ENCODE assay signal across 24 mouse cellular contexts in the genomic region with DNA sequence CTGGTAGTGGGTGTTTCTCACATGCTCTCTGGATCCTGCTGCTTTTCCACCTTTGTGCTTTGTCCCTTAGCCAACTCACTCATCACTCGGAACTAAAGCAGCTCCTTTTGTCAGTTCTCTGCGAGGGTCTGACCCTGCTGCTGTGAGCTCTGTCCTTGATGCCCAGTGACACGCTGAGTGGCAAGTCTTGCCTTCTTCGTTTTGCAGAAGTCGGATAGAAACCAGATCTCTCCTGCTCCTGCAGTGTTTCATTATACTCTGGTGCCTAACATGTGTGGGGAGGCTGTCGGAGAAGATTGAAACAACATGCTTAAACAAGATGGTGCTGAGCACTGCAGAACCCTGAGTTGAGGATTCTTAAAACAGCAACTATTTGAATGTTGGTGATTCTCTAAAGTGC.
DNase-seq lines count a peak whose midpoint lies in the region; ATAC-seq lines count a peak whose summit lies in the region.
"Had no signal": no experiment of that assay in that cellular context is flagged by ENCODE, and none has a peak within 500 bp of the region (broad histone marks: within the 10 kb centered on the region; RNA-seq: fewer than 3 reads in every experiment).

No protein-coding gene starts in this region.

- H3K27ac ChIP-seq in neural tube, embryonic 15.5 days (replicated peaks) = no peak overlapping the region
- no peak overlapping the region; the same call in 1 of the 2 replicates for H3K27ac ChIP-seq in embryonic facial prominence, embryonic 13.5 days
- peak overlapping the region; percentile 50 for H3K27ac ChIP-seq in limb, embryonic 12.5 days
- H3K27ac ChIP-seq: forebrain, embryonic 15.5 days; heart, embryonic 15.5 days; hindbrain, embryonic 15.5 days; lung, embryonic 15.5 days; neural tube, embryonic 13.5 days had no signal

- H3K9me3 ChIP-seq in neural tube, embryonic 15.5 days (replicated peaks) = no peaks in the 10 kb centered on the region
- H3K9me3 ChIP-seq in embryonic facial prominence, embryonic 13.5 days = no peaks in the 10 kb centered on the region
- no peaks in the 10 kb centered on the region for H3K9me3 ChIP-seq in limb, embryonic 12.5 days
- H3K9me3 ChIP-seq: forebrain, embryonic 15.5 days; heart, embryonic 15.5 days; hindbrain, embryonic 15.5 days; lung, embryonic 15.5 days; neural tube, embryonic 13.5 days had no signal

- H3K4me1 ChIP-seq in neural tube, embryonic 15.5 days = no peaks in the 10 kb centered on the region
- peaks cover 13% of the 10 kb centered on the region for H3K4me1 ChIP-seq in embryonic facial prominence, embryonic 13.5 days
- peaks cover 6% of the 10 kb centered on the region; the same call in 1 of the 2 replicates for H3K4me1 ChIP-seq in limb, embryonic 12.5 days (replicated peaks)
- H3K4me1 ChIP-seq: forebrain, embryonic 15.5 days; heart, embryonic 15.5 days; hindbrain, embryonic 15.5 days; lung, embryonic 15.5 days; neural tube, embryonic 13.5 days had no signal

- 54% methylated on average over 6 of the region's 6 CpGs for WGBS in neural tube, embryonic 15.5 days
- WGBS in embryonic facial prominence, embryonic 13.5 days = 18% methylated on average over 6 of the region's 6 CpGs
- WGBS in limb, embryonic 12.5 days = 20% methylated on average over 6 of the region's 6 CpGs

- H3K4me2 ChIP-seq in neural tube, embryonic 15.5 days = no peak overlapping the region
- H3K4me2 ChIP-seq in embryonic facial prominence, embryonic 13.5 days = peak overlapping the region; percentile 12; the same call in 1 of the 2 replicates
- no peak overlapping the region for H3K4me2 ChIP-seq in limb, embryonic 12.5 days
- H3K4me2 ChIP-seq: forebrain, embryonic 15.5 days; heart, embryonic 15.5 days; hindbrain, embryonic 15.5 days; liver, embryonic 11.5 days; lung, embryonic 15.5 days; midbrain, embryonic 11.5 days; neural tube, embryonic 13.5 days had no signal

- peak; percentile 16 for DNase-seq in neural tube, embryonic 10.5 days (ENCODE audit: extremely low spot score, low spot score)
- no peak for DNase-seq in urinary bladder, postnatal 14 days (ENCODE audit: low spot score)
- DNase-seq in gastrocnemius, postnatal 4 days (ENCODE audit: low spot score in 2 of 2) = no peak
- DNase-seq: adrenal gland, postnatal 25 days; B cell, adult 2 months; cerebellum, adult 2 months; cerebellum, postnatal 14 days; gastrocnemius, postnatal 10 days; kidney, adult 11 months; kidney, postnatal 4 days; thymus, postnatal 4 days had no signal

- H3K9ac ChIP-seq in neural tube, embryonic 15.5 days (replicated peaks) = no peak overlapping the region
- H3K9ac ChIP-seq in embryonic facial prominence, embryonic 13.5 days = no peak overlapping the region
- no peak overlapping the region for H3K9ac ChIP-seq in limb, embryonic 12.5 days (replicated peaks)
- H3K9ac ChIP-seq: forebrain, embryonic 15.5 days; heart, embryonic 15.5 days; hindbrain, embryonic 15.5 days; lung, embryonic 15.5 days; neural tube, embryonic 13.5 days had no signal

- H3K36me3 ChIP-seq in neural tube, embryonic 15.5 days = no peaks in the 10 kb centered on the region
- no peaks in the 10 kb centered on the region for H3K36me3 ChIP-seq in embryonic facial prominence, embryonic 13.5 days
- H3K36me3 ChIP-seq in limb, embryonic 12.5 days = no peaks in the 10 kb centered on the region
- H3K36me3 ChIP-seq: forebrain, embryonic 15.5 days; heart, embryonic 15.5 days; hindbrain, embryonic 15.5 days; lung, embryonic 15.5 days; neural tube, embryonic 13.5 days had no signal

- no peak overlapping the region for H3K4me3 ChIP-seq in neural tube, embryonic 15.5 days (replicated peaks)
- no peak overlapping the region for H3K4me3 ChIP-seq in embryonic facial prominence, embryonic 13.5 days
- no peak overlapping the region for H3K4me3 ChIP-seq in limb, embryonic 12.5 days (replicated peaks)
- H3K4me3 ChIP-seq: forebrain, embryonic 15.5 days; heart, embryonic 15.5 days; hindbrain, embryonic 15.5 days; lung, embryonic 15.5 days; myocyte; neural tube, embryonic 13.5 days had no signal

- H3K27me3 ChIP-seq in neural tube, embryonic 15.5 days (replicated peaks) = no peaks in the 10 kb centered on the region
- H3K27me3 ChIP-seq in embryonic facial prominence, embryonic 13.5 days = no peaks in the 10 kb centered on the region; the same call in 1 of the 2 replicates
- H3K27me3 ChIP-seq in limb, embryonic 12.5 days = no peaks in the 10 kb centered on the region
- H3K27me3 ChIP-seq: forebrain, embryonic 15.5 days; heart, embryonic 15.5 days; hindbrain, embryonic 15.5 days; lung, embryonic 15.5 days; neural tube, embryonic 13.5 days had no signal

- ATAC-seq in neural tube, embryonic 15.5 days (ENCODE audit: low FRiP score) = no peak
- ATAC-seq in embryonic facial prominence, embryonic 13.5 days (ENCODE audit: insufficient number of reproducible peaks, insufficient read depth, low FRiP score, low TSS enrichment, low read depth) = no peak
- ATAC-seq in limb, embryonic 12.5 days (ENCODE audit: insufficient number of reproducible peaks, insufficient read depth, low FRiP score, low TSS enrichment, low read depth) = no peak
- ATAC-seq: forebrain, embryonic 15.5 days; inflammation-experienced regulatory T-cells, adult 6 months; midbrain, embryonic 16.5 days had no signal
